Mouse (Mus musculus) gastrocnemius, postnatal 36 days (tissue): Measurements from ENCODE around the gene Cend1. TPM values are rescaled to one million over a fixed set of nuclear protein-coding genes. Genes with fewer than 3 reads are reported as not detected.

ENCODE experiments used
- DNase-seq, 2 experiments: peaks; one replicate each; pipeline ENCODE4 v3.0.0; 2022
- intact Hi-C: fragments of 180-260 bp; cut with DNase I; formaldehyde crosslinking; loops from one replicate; pipeline ENCODE4 v1.15.1; 2025
- long read RNA-seq, 2 experiments: library from polyadenylated mRNA; stranded (forward); transcript quantifications; one replicate each; pipeline ENCODE4 v2.0.0; 2021
- total RNA-seq, 2 experiments: library from RNA; stranded (reverse); gene quantifications; 2 replicates each; pipeline ENCODE4 v1.2.3; 2021

Cend1 gene
- under 1 TPM; 0.20 to 0.39 TPM for total RNA-seq
- long read RNA-seq, experiment 1: 0 reads
- long read RNA-seq, experiment 2: 0 reads

- DNase-seq: no peak
- intact Hi-C loops: no loop called here
Measured at GRCm38 (mm10) chr7:141429310-141429709, at the start of gene Cend1. Cend1 (minus strand) TSS chr7:141429491.

GRCm38 (mm10) chr7:141478270-141478748 lies 49.0 kb upstream of the Cend1 start:
- intact Hi-C loops: no loop called here
- peak in 1 of 2 experiments; percentile 36 for DNase-seq

GRCm38 (mm10) chr7:141477578-141478269 lies 48.4 kb upstream of the Cend1 start:
- no peak for DNase-seq
- intact Hi-C loops: no loop called here

- peak in 1 of 2 experiments; percentile 35 for DNase-seq
- intact Hi-C loops: no loop called here
Measured at GRCm38 (mm10) chr7:141476981-141477370, 47.7 kb upstream of the Cend1 start.

GRCm38 (mm10) chr7:141476226-141476980 lies 47.1 kb upstream of the Cend1 start:
- intact Hi-C loops: no loop called here
- DNase-seq: peak; percentile 82 to 83

GRCm38 (mm10) chr7:141475805-141476158 lies 46.5 kb upstream of the Cend1 start:
- intact Hi-C loops: no loop called here
- DNase-seq: no peak

- DNase-seq: peak; percentile 75 to 86
- intact Hi-C loops: no loop called here
Measured at GRCm38 (mm10) chr7:141475011-141475804, 45.9 kb upstream of the Cend1 start, which contains the start of the genes Polr2l and Tspan4. Polr2l (minus strand) TSS chr7:141475132. Tspan4 (plus strand) TSS chr7:141475240.

GRCm38 (mm10) chr7:141474160-141474559 lies 44.9 kb upstream of the Cend1 start:
- intact Hi-C loops: no loop called here
- no peak for DNase-seq

- no peak for DNase-seq
Measured at GRCm38 (mm10) chr7:141472763-141473162, 43.5 kb upstream of the Cend1 start.

GRCm38 (mm10) chr7:141472226-141472625 lies 42.9 kb upstream of the Cend1 start:
- intact Hi-C loops: no loop called here

More at GRCm38 (mm10) chr7:141472763-141473162, 43.5 kb upstream of the Cend1 start:
- intact Hi-C loops: no loop called here

GRCm38 (mm10) chr7:141471236-141471635 lies 41.9 kb upstream of the Cend1 start:
- no peak for DNase-seq
- intact Hi-C loops: no loop called here

More at GRCm38 (mm10) chr7:141472226-141472625, 42.9 kb upstream of the Cend1 start:
- no peak for DNase-seq

GRCm38 (mm10) chr7:141470637-141470944 lies 41.3 kb upstream of the Cend1 start:
- no peak for DNase-seq
- intact Hi-C loops: no loop called here

GRCm38 (mm10) chr7:141469901-141470636 lies 40.8 kb upstream of the Cend1 start:
- DNase-seq: no peak
- intact Hi-C loops: no loop called here

GRCm38 (mm10) chr7:141469352-141469751 lies 40.1 kb upstream of the Cend1 start:
- intact Hi-C loops: no loop called here
- DNase-seq: no peak

- intact Hi-C loops: no loop called here
- DNase-seq: peak; percentile 56 to 57
Measured at GRCm38 (mm10) chr7:141468522-141469211, 39.4 kb upstream of the Cend1 start.

- DNase-seq: peak in 1 of 2 experiments; percentile 34
- intact Hi-C loops: no loop called here
Measured at GRCm38 (mm10) chr7:141468164-141468521, 38.9 kb upstream of the Cend1 start.

- DNase-seq: peak; percentile 86 to 88
- intact Hi-C loops: no loop called here
Measured at GRCm38 (mm10) chr7:141467230-141468030, 38.1 kb upstream of the Cend1 start, which contains the start of gene Cd151. Cd151 (plus strand) TSS chr7:141467392.

- intact Hi-C loops: no loop called here
- no peak for DNase-seq
Measured at GRCm38 (mm10) chr7:141466607-141467148, 37.4 kb upstream of the Cend1 start.

GRCm38 (mm10) chr7:141466045-141466394 lies 36.7 kb upstream of the Cend1 start:
- intact Hi-C loops: no loop called here
- no peak for DNase-seq
